In the genomic region with DNA sequence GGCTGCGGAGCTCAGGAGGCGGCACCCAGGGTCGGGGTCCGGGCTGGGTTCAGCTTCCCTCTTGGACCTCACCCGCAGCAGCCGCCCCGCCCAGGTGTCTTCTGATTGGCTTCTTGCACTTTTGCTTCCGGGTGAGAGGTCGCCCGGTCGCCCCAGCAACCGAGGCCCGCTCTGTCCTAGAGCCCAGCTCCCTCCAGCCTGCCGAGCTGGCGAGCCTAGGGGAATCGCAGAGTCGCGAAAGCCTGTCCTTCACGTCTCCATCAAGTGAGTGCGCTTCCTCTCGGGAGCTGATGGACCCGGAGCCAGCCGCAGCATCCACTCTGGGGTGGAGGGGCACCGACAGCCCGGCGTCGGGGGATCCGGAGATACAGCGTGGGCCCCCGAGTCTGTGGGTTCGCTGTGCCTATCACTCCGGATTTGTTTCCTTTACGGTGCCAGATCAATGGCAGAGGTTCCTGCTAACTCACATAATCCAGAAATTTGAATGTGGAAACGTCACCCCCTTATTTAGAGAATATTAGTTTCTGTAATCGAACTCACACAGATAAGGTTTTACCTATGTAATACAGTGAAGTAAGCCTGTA, we compare ENCODE assay signal across 8 mouse cellular contexts. TPM values are rescaled to one million over a fixed set of nuclear protein-coding genes. Genes with fewer than 3 reads are reported as not detected.
DNase-seq lines count a peak whose midpoint lies in the region; ATAC-seq and TF ChIP-seq lines count a peak whose summit lies in the region.

A gene (plus strand): TSS at position 130 of the 584 bp plus-strand sequence.
A gene (minus strand): TSS at position 403 of the 584 bp plus-strand sequence.

- no peaks in the 10 kb centered on the region for H3K36me3 ChIP-seq in forebrain, embryonic 11.5 days (ENCODE audit: control insufficient read depth, insufficient read depth, low read length)
- H3K36me3 ChIP-seq in heart, postnatal 0 days (replicated peaks; ENCODE audit: control insufficient read depth, insufficient read depth, low read length): no peaks in the 10 kb centered on the region
- H3K36me3 ChIP-seq in liver, embryonic 16.5 days (ENCODE audit: control insufficient read depth, insufficient read depth): no peaks in the 10 kb centered on the region
- H3K36me3 ChIP-seq in neural tube, embryonic 13.5 days: no peaks in the 10 kb centered on the region
- no peaks in the 10 kb centered on the region for H3K36me3 ChIP-seq in testis, adult 2 months (ENCODE audit: control insufficient read depth, insufficient read depth, low read length)

- no peaks in the 10 kb centered on the region for H3K9me3 ChIP-seq in forebrain, embryonic 11.5 days (ENCODE audit: control insufficient read depth, low read length)
- no peaks in the 10 kb centered on the region for H3K9me3 ChIP-seq in heart, postnatal 0 days (replicated peaks; ENCODE audit: control insufficient read depth, low read length)
- H3K9me3 ChIP-seq in liver, embryonic 16.5 days (replicated peaks; ENCODE audit: control insufficient read depth, low read length): no peaks in the 10 kb centered on the region
- H3K9me3 ChIP-seq in neural tube, embryonic 13.5 days: no peaks in the 10 kb centered on the region

- peak within 1 kb of the TSS; percentile 81 for H3K4me3 ChIP-seq in forebrain, embryonic 11.5 days (ENCODE audit: low read depth, low read length)
- H3K4me3 ChIP-seq in heart, postnatal 0 days (ENCODE audit: low read depth, low read length): peak within 1 kb of the TSS; percentile 76
- peak within 1 kb of the TSS; percentile 80 for H3K4me3 ChIP-seq in liver, embryonic 16.5 days (ENCODE audit: low read depth, low read length)
- H3K4me3 ChIP-seq in neural tube, embryonic 13.5 days: peak within 1 kb of the TSS; percentile 99
- H3K4me3 ChIP-seq in testis, adult 2 months (ENCODE audit: control insufficient read depth, low read depth, low read length): peak within 1 kb of the TSS; percentile 82

- peak within 1 kb of the TSS; percentile 78 for H3K9ac ChIP-seq in forebrain, embryonic 11.5 days (ENCODE audit: low read length)
- peak within 1 kb of the TSS; percentile 81 for H3K9ac ChIP-seq in heart, postnatal 0 days (replicated peaks; ENCODE audit: low read depth, low read length)
- H3K9ac ChIP-seq in liver, embryonic 16.5 days (ENCODE audit: low read depth, low read length): peak within 1 kb of the TSS; percentile 78
- H3K9ac ChIP-seq in neural tube, embryonic 13.5 days: peak within 1 kb of the TSS; percentile 96

- H3K27me3 ChIP-seq in forebrain, embryonic 11.5 days (ENCODE audit: control insufficient read depth, insufficient read depth, low read length): no peaks in the 10 kb centered on the region
- H3K27me3 ChIP-seq in heart, postnatal 0 days (ENCODE audit: control insufficient read depth, insufficient read depth, low read length): no peaks in the 10 kb centered on the region
- no peaks in the 10 kb centered on the region for H3K27me3 ChIP-seq in liver, embryonic 16.5 days (ENCODE audit: control insufficient read depth, insufficient read depth, low read depth, low read length)
- H3K27me3 ChIP-seq in neural tube, embryonic 13.5 days: no peaks in the 10 kb centered on the region
- H3K27me3 ChIP-seq in testis, adult 2 months (ENCODE audit: control insufficient read depth, insufficient read depth, low read length): no peaks in the 10 kb centered on the region

- TF ChIP-seq EP300 in heart, postnatal 0 days (IDR thresholded peaks at IDR 0.05; ENCODE audit: low read depth): no peak

- WGBS in forebrain, embryonic 11.5 days: under 1% methylated on average over 34 of the region's 35 CpGs
- under 1% methylated on average over 35 of the region's 35 CpGs for WGBS in heart, postnatal 0 days
- WGBS in liver, embryonic 16.5 days (ENCODE audit: insufficient replicate concordance): 1% methylated on average over 35 of the region's 35 CpGs
- 1% methylated on average over 35 of the region's 35 CpGs for WGBS in neural tube, embryonic 13.5 days

- peak; percentile 99 for ATAC-seq in forebrain, embryonic 11.5 days (replicated peaks; ENCODE audit: low FRiP score)
- peak; percentile 99 for ATAC-seq in heart, postnatal 0 days (ENCODE audit: insufficient read depth, low read depth)
- peak; percentile 100 for ATAC-seq in liver, embryonic 16.5 days (ENCODE audit: low read depth)
- ATAC-seq in neural tube, embryonic 13.5 days (ENCODE audit: low read depth): peak; percentile 99

- peak; percentile 88 for TF ChIP-seq POLR2A in testis, adult 2 months (IDR thresholded peaks at IDR 0.05; ENCODE audit: control insufficient read depth, low read depth, low read length)

- no peaks in the 10 kb centered on the region; the same call in 1 of the 2 replicates for H3K4me1 ChIP-seq in forebrain, embryonic 11.5 days (replicated peaks; ENCODE audit: control insufficient read depth, insufficient read depth, low read length)
- peaks cover 8% of the 10 kb centered on the region; the same call in 1 of the 2 replicates for H3K4me1 ChIP-seq in heart, postnatal 0 days (ENCODE audit: control insufficient read depth, insufficient read depth)
- peaks cover 17% of the 10 kb centered on the region for H3K4me1 ChIP-seq in liver, embryonic 16.5 days (ENCODE audit: control insufficient read depth, low read depth, low read length)
- H3K4me1 ChIP-seq in neural tube, embryonic 13.5 days (replicated peaks): peaks cover 17% of the 10 kb centered on the region
- H3K4me1 ChIP-seq in testis, adult 2 months (ENCODE audit: control insufficient read depth, insufficient read depth, low read length): peaks cover 4% of the 10 kb centered on the region

- TF ChIP-seq CTCF in heart, postnatal 0 days (IDR thresholded peaks at IDR 0.05; ENCODE audit: low read depth): no peak
- no peak for TF ChIP-seq CTCF in testis, adult 2 months (IDR thresholded peaks at IDR 0.05; ENCODE audit: control insufficient read depth, insufficient read depth, insufficient replicate concordance, low read depth, low read length)

- peak within 1 kb of the TSS; percentile 83 for H3K27ac ChIP-seq in forebrain, embryonic 11.5 days (ENCODE audit: low read depth, low read length)
- peak within 1 kb of the TSS; percentile 83 for H3K27ac ChIP-seq in heart, postnatal 0 days (ENCODE audit: low read depth)
- peak within 1 kb of the TSS; percentile 71 for H3K27ac ChIP-seq in liver, embryonic 16.5 days (ENCODE audit: low read length)
- H3K27ac ChIP-seq in neural tube, embryonic 13.5 days (replicated peaks): peak within 1 kb of the TSS; percentile 93
- peak within 1 kb of the TSS; percentile 55 for H3K27ac ChIP-seq in testis, adult 2 months (ENCODE audit: control insufficient read depth, insufficient read depth, low read depth, low read length)

- peak; percentile 91 to 92 for DNase-seq in CD8-positive naive resting alpha-beta T cell, adult 2 months (ENCODE audit: low read depth in 2 of 2, low spot score in 2 of 2)
- DNase-seq in c-Kit-positive CD71-negative TER-119-negative erythroid progenitor cells, embryonic 14.5 days (ENCODE audit: low read depth): peak; percentile 92
- DNase-seq in forebrain, embryonic 11.5 days (ENCODE audit: low spot score): peak; percentile 98
- DNase-seq in heart, postnatal 0 days (ENCODE audit: low spot score): peak; percentile 91
- peak; percentile 99 for DNase-seq in kidney, postnatal 4 days

- peak within 1 kb of the TSS; percentile 67 for H3K4me2 ChIP-seq in forebrain, embryonic 11.5 days (ENCODE audit: low read depth, low read length, severe bottlenecking)
- H3K4me2 ChIP-seq in heart, postnatal 0 days (ENCODE audit: low read depth, low read length): peak within 1 kb of the TSS; percentile 94
- H3K4me2 ChIP-seq in liver, embryonic 16.5 days (ENCODE audit: low read depth, low read length): peak within 1 kb of the TSS; percentile 94
- H3K4me2 ChIP-seq in neural tube, embryonic 13.5 days: peak within 1 kb of the TSS; percentile 67

RNA-seq across cellular contexts. Expression of the first gene that starts in this region (rescaled TPM):
- polyA plus RNA-seq in forebrain, embryonic 11.5 days (2014; fragmentation: Nextera tagmentation; extraction: Ambion mirVana): 43.1 and 44.1 TPM in 2 replicates
- 3.9 and 11.7 TPM in 2 replicates for total RNA-seq in heart, postnatal 0 days (2014; rRNA removed; ENCODE audit: low replicate concordance)
- polyA plus RNA-seq in heart, postnatal 0 days (2015; fragmentation: Nextera tagmentation; extraction: Ambion mirVana): 20.4 and 20.6 TPM in 2 replicates
- 6.4 and 7.9 TPM in 2 replicates for polyA plus RNA-seq in liver, embryonic 16.5 days (2015; fragmentation: Nextera tagmentation; extraction: Ambion mirVana)
- 52.8 and 55.9 TPM in 2 replicates for polyA plus RNA-seq in neural tube, embryonic 13.5 days (2015; fragmentation: Nextera tagmentation; extraction: Ambion mirVana)
- polyA plus RNA-seq in testis, adult 2 months (2012; rRNA removed): 365 and 391 TPM in 2 replicates

RNA-seq across cellular contexts. Expression of the second gene that starts in this region (rescaled TPM):
- polyA plus RNA-seq in forebrain, embryonic 11.5 days (2014; fragmentation: Nextera tagmentation; extraction: Ambion mirVana): 19.5 and 21.8 TPM in 2 replicates
- 3.7 and 7.7 TPM in 2 replicates for total RNA-seq in heart, postnatal 0 days (2014; rRNA removed; ENCODE audit: low replicate concordance)
- 2.9 and 3.0 TPM in 2 replicates for polyA plus RNA-seq in heart, postnatal 0 days (2015; fragmentation: Nextera tagmentation; extraction: Ambion mirVana)
- polyA plus RNA-seq in liver, embryonic 16.5 days (2015; fragmentation: Nextera tagmentation; extraction: Ambion mirVana): 3.8 and 4.8 TPM in 2 replicates
- 45.7 and 47.2 TPM in 2 replicates for polyA plus RNA-seq in neural tube, embryonic 13.5 days (2015; fragmentation: Nextera tagmentation; extraction: Ambion mirVana)
- 5.0 and 5.3 TPM in 2 replicates for polyA plus RNA-seq in testis, adult 2 months (2012; rRNA removed)

Comparison
In these comparisons a context has a peak if more than half of its experiments do, and no peak if none do; other contexts are left out.
1. Peak in every context shown above with its lines: DNase-seq, ATAC-seq, H3K4me3 ChIP-seq and H3K27ac ChIP-seq.